In the genomic region with DNA sequence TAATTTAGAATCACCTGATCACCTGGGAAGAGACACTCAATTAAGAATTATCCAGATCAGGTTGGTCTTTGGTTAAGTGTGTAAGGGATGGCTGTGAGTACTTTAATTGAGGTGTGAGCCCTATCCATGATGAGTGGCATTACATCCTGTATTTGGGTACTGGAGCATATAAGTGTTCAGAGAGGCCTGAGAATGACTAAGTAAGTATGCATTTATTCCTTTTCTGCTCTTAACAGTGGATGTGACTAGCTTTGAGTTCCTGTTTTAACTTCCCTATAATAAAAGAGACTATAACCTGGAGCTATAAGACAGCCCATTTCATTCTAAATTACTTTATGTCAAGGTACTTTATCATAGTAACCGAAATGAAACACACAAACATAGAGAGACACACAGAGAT, we compare ENCODE assay signal across 34 mouse cellular contexts.
"Had no signal": no experiment of that assay in that cellular context is flagged by ENCODE, and none has a peak within 500 bp of the region (broad histone marks: within the 10 kb centered on the region; RNA-seq: fewer than 3 reads in every experiment).

No protein-coding gene starts in this region.

- ATAC-seq: hindbrain, embryonic 16.5 days; hindbrain, postnatal 0 days; inflammation-experienced regulatory T-cells, adult 6 months; intestine, embryonic 15.5 days; intestine, embryonic 16.5 days; intestine, postnatal 0 days had no signal

- H3K4me2 ChIP-seq: heart, embryonic 11.5 days; heart, embryonic 12.5 days; heart, embryonic 13.5 days; heart, embryonic 15.5 days; hindbrain, embryonic 12.5 days; hindbrain, embryonic 13.5 days; hindbrain, embryonic 14.5 days; hindbrain, embryonic 15.5 days; intestine, embryonic 15.5 days; kidney, embryonic 15.5 days had no signal

- H3K27ac ChIP-seq: heart, embryonic 10.5 days; heart, embryonic 13.5 days; heart, embryonic 15.5 days; hindbrain, embryonic 10.5 days; hindbrain, embryonic 12.5 days; hindbrain, embryonic 13.5 days; hindbrain, embryonic 14.5 days; hindbrain, embryonic 15.5 days; hindbrain, postnatal 0 days; intestine, embryonic 15.5 days; kidney, embryonic 15.5 days; kidney, postnatal 0 days; layer of hippocampus, adult 2 months had no signal

- H3K9ac ChIP-seq: heart, embryonic 12.5 days; heart, embryonic 13.5 days; heart, embryonic 15.5 days; hindbrain, embryonic 12.5 days; hindbrain, embryonic 13.5 days; hindbrain, embryonic 14.5 days; hindbrain, embryonic 15.5 days; intestine, embryonic 15.5 days; kidney, embryonic 15.5 days had no signal

- H3K36me3 ChIP-seq: heart, embryonic 10.5 days; heart, embryonic 12.5 days; heart, embryonic 13.5 days; heart, embryonic 15.5 days; hindbrain, embryonic 10.5 days; hindbrain, embryonic 12.5 days; hindbrain, embryonic 13.5 days; hindbrain, embryonic 15.5 days; intestine, embryonic 15.5 days; kidney, embryonic 15.5 days had no signal

- H3K4me1 ChIP-seq: heart, embryonic 10.5 days; heart, embryonic 12.5 days; heart, embryonic 13.5 days; heart, embryonic 15.5 days; hindbrain, embryonic 10.5 days; hindbrain, embryonic 12.5 days; hindbrain, embryonic 13.5 days; hindbrain, embryonic 15.5 days; intestine, embryonic 15.5 days; kidney, embryonic 15.5 days had no signal

- H3K27me3 ChIP-seq: heart, embryonic 12.5 days; heart, embryonic 13.5 days; heart, embryonic 15.5 days; hindbrain, embryonic 12.5 days; hindbrain, embryonic 13.5 days; hindbrain, embryonic 15.5 days; intestine, embryonic 15.5 days; kidney, embryonic 15.5 days had no signal

- DNase-seq: heart, postnatal 10 days; heart, postnatal 36 days; heart, postnatal 4 days; kidney, adult 11 months; kidney, adult 18-20 months; kidney, adult 2 months; kidney, adult 8-10 months; kidney, adult 9 months; kidney, postnatal 10 days; kidney, postnatal 14 days; kidney, postnatal 25 days; kidney, postnatal 36 days; kidney, postnatal 4 days; layer of hippocampus, adult 9-11 months; layer of hippocampus, postnatal 36 days had no signal

- H3K9me3 ChIP-seq: heart, embryonic 10.5 days; heart, embryonic 12.5 days; heart, embryonic 13.5 days; heart, embryonic 15.5 days; hindbrain, embryonic 10.5 days; hindbrain, embryonic 12.5 days; hindbrain, embryonic 13.5 days; hindbrain, embryonic 15.5 days; intestine, embryonic 15.5 days; kidney, embryonic 15.5 days had no signal

- H3K4me3 ChIP-seq: heart, embryonic 10.5 days; heart, embryonic 12.5 days; heart, embryonic 13.5 days; heart, embryonic 15.5 days; hindbrain, embryonic 10.5 days; hindbrain, embryonic 12.5 days; hindbrain, embryonic 13.5 days; hindbrain, embryonic 15.5 days; intestine, embryonic 15.5 days; kidney, embryonic 15.5 days; layer of hippocampus, adult 2 months had no signal
